Mouse (Mus musculus): ENCODE results near the gene Cstf1. TPM values are rescaled to one million over a fixed set of nuclear protein-coding genes. Genes with fewer than 3 reads are reported as not detected.

The Cstf1 gene
- polyA plus RNA-seq (2012; rRNA removed) (50.7 and 58.0 TPM in 2 replicates), polyA plus RNA-seq (2014; fragmentation: Nextera tagmentation; extraction: Ambion mirVana) (36.9 and 43.7 TPM in 2 replicates)

GRCm38 (mm10) chr2:172370411-172371223, at the start of gene Cstf1, which contains the start of gene Aurka:
Gene Cstf1, plus strand, starts transcription at chr2:172370681.
Gene Aurka, minus strand, starts transcription at chr2:172370535.
- Histone ChIP-seq H3K4me3 (replicated peaks; ENCODE audit: low read length) (peak within 1 kb of the TSS; percentile 78), H3K4me2 (replicated peaks; ENCODE audit: low read depth, low read length, severe bottlenecking) (peak within 1 kb of the TSS; percentile 79), H3K9me3 (ENCODE audit: control insufficient read depth, low read length) (no peaks in the 10 kb centered on the region), H3K36me3 (ENCODE audit: control insufficient read depth, insufficient read depth, low read length) (peaks cover 50% of the 10 kb centered on the region), H3K9ac (ENCODE audit: low read depth, low read length, severe bottlenecking) (peak within 1 kb of the TSS; percentile 86), H3K4me1 (ENCODE audit: control insufficient read depth, insufficient read depth, low read length) (peaks cover 25% of the 10 kb centered on the region), H3K27ac (replicated peaks; ENCODE audit: low read depth, low read length) (peak within 1 kb of the TSS; percentile 79), H3K27me3 (ENCODE audit: control insufficient read depth, insufficient read depth, low read length) (no peaks in the 10 kb centered on the region)
- DNase-seq (ENCODE audit: low spot score) (peak; percentile 97), ATAC-seq (ENCODE audit: low FRiP score, low read depth) (peak; percentile 99)
- under 1% methylated on average over 66 of the region's 66 CpGs for WGBS
- peak; percentile 81; the same call in 1 of the 2 replicates for TF ChIP-seq POLR2A (IDR thresholded peaks at IDR 0.05; ENCODE audit: borderline replicate concordance, extremely low read depth, insufficient read depth, insufficient read length)

DNA sequence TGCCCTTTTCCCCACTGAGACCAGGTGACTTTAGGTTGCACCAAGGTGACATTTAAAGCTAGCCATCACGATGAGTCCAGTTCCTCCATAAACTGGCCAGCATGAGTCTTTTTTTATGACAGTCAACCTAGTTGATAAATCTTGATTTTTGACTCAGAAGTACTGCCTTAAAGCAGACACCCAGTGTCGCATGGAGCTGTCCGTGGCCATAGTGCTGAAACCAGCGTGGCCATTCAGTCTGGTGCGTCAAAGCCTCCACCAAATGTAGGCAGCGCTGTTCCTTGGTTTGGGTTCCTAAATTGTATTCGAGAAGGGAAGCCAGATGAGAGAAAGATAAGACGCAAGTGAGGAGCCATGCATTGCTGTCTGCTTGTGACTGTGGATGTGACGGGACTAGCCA, 49.6 kb upstream of the Cstf1 start:
- no peak for TF ChIP-seq POLR2A (IDR thresholded peaks at IDR 0.05; ENCODE audit: borderline replicate concordance, extremely low read depth, insufficient read depth, insufficient read length)
- WGBS, result 13% methylated on average over 9 of the region's 9 CpGs
- peak; percentile 87 for DNase-seq (ENCODE audit: low spot score)

GRCm38 (mm10) chr2:172328248-172328647, 42.2 kb upstream of the Cstf1 start:
- Histone ChIP-seq H3K4me3 (replicated peaks; ENCODE audit: low read length) (no peak overlapping the region), H3K4me1 (ENCODE audit: control insufficient read depth, insufficient read depth, low read length) (no peaks in the 10 kb centered on the region)
- no peak for DNase-seq (ENCODE audit: low spot score)

More for the DNA sequence above, 49.6 kb upstream of the Cstf1 start:
- H3K27me3 ChIP-seq (ENCODE audit: control insufficient read depth, insufficient read depth, low read length), result no peaks in the 10 kb centered on the region
- H3K9me3 ChIP-seq (ENCODE audit: control insufficient read depth, low read length), result no peaks in the 10 kb centered on the region
- H3K4me3 ChIP-seq (replicated peaks; ENCODE audit: low read length), result no peak overlapping the region
- H3K4me2 ChIP-seq (replicated peaks; ENCODE audit: low read depth, low read length, severe bottlenecking), result no peak overlapping the region
- no peak for ATAC-seq (ENCODE audit: low FRiP score, low read depth)
- no peaks in the 10 kb centered on the region for H3K4me1 ChIP-seq (ENCODE audit: control insufficient read depth, insufficient read depth, low read length)
- H3K9ac ChIP-seq (ENCODE audit: low read depth, low read length, severe bottlenecking), result no peak overlapping the region
- H3K27ac ChIP-seq (replicated peaks; ENCODE audit: low read depth, low read length), result no peak overlapping the region
- H3K36me3 ChIP-seq (ENCODE audit: control insufficient read depth, insufficient read depth, low read length), result no peaks in the 10 kb centered on the region

GRCm38 (mm10) chr2:172329179-172329578, 41.3 kb upstream of the Cstf1 start:
- Histone ChIP-seq H3K27ac (replicated peaks; ENCODE audit: low read depth, low read length) (no peak overlapping the region), H3K27me3 (ENCODE audit: control insufficient read depth, insufficient read depth, low read length) (peaks cover 4% of the 10 kb centered on the region; the same call in 1 of the 2 replicates), H3K4me1 (ENCODE audit: control insufficient read depth, insufficient read depth, low read length) (no peaks in the 10 kb centered on the region), H3K36me3 (ENCODE audit: control insufficient read depth, insufficient read depth, low read length) (no peaks in the 10 kb centered on the region), H3K4me3 (replicated peaks; ENCODE audit: low read length) (no peak overlapping the region), H3K9me3 (ENCODE audit: control insufficient read depth, low read length) (no peaks in the 10 kb centered on the region), H3K4me2 (replicated peaks; ENCODE audit: low read depth, low read length, severe bottlenecking) (no peak overlapping the region), H3K9ac (ENCODE audit: low read depth, low read length, severe bottlenecking) (no peak overlapping the region)
- TF ChIP-seq POLR2A (IDR thresholded peaks at IDR 0.05; ENCODE audit: borderline replicate concordance, extremely low read depth, insufficient read depth, insufficient read length), result no peak
- DNase-seq (ENCODE audit: low spot score), result peak; percentile 41
- no peak for ATAC-seq (ENCODE audit: low FRiP score, low read depth)
- WGBS, result 5% methylated on average over 13 of the region's 13 CpGs

More at GRCm38 (mm10) chr2:172328248-172328647, 42.2 kb upstream of the Cstf1 start:
- Histone ChIP-seq H3K27me3 (ENCODE audit: control insufficient read depth, insufficient read depth, low read length) (peaks cover 4% of the 10 kb centered on the region; the same call in 1 of the 2 replicates), H3K4me2 (replicated peaks; ENCODE audit: low read depth, low read length, severe bottlenecking) (no peak overlapping the region), H3K9me3 (ENCODE audit: control insufficient read depth, low read length) (no peaks in the 10 kb centered on the region), H3K27ac (replicated peaks; ENCODE audit: low read depth, low read length) (no peak overlapping the region), H3K36me3 (ENCODE audit: control insufficient read depth, insufficient read depth, low read length) (no peaks in the 10 kb centered on the region), H3K9ac (ENCODE audit: low read depth, low read length, severe bottlenecking) (no peak overlapping the region)
- no peak for TF ChIP-seq POLR2A (IDR thresholded peaks at IDR 0.05; ENCODE audit: borderline replicate concordance, extremely low read depth, insufficient read depth, insufficient read length)
- WGBS, result 51% methylated on average over 8 of the region's 8 CpGs
- ATAC-seq (ENCODE audit: low FRiP score, low read depth), result no peak

DNA sequence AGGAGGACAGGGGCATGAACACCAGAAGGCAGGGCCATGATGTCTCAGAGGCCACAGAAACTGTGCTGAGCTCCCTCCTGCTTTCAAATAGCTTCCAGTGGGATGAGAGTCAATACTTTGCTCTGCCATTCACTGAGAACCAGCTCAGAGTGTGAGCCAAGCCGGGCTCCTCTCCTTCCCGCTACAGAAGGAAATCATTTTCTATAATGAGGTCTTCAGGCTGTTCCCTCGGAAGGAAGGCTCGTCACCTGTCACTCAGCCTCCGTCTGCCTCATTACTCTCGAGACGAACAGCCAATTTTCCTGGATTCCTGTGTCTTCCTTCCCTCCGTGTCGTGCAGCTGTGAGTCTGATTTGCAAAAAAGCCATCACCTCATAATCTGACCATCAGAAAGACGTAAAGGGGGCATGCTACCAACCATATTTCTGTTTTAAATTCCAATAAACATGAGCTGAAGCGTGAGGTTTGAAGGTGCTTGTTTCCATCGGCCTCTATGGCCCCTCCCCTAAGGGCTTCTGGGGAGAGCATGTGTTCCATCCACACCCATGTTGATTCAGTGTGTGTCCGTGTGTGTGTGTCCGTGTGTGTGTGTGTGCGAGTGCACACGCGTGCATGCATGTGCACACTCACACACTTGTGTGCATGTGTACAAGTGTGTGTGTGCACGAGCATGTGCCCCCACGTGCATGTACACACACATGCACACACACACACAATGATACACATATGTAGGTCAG, 32.1 kb upstream of the Cstf1 start:
- Histone ChIP-seq H3K36me3 (ENCODE audit: control insufficient read depth, insufficient read depth, low read length) (no peaks in the 10 kb centered on the region), H3K9me3 (ENCODE audit: control insufficient read depth, low read length) (no peaks in the 10 kb centered on the region), H3K4me3 (replicated peaks; ENCODE audit: low read length) (no peak overlapping the region), H3K27ac (replicated peaks; ENCODE audit: low read depth, low read length) (no peak overlapping the region), H3K4me1 (ENCODE audit: control insufficient read depth, insufficient read depth, low read length) (no peaks in the 10 kb centered on the region), H3K27me3 (ENCODE audit: control insufficient read depth, insufficient read depth, low read length) (no peaks in the 10 kb centered on the region), H3K4me2 (replicated peaks; ENCODE audit: low read depth, low read length, severe bottlenecking) (no peak overlapping the region), H3K9ac (ENCODE audit: low read depth, low read length, severe bottlenecking) (no peak overlapping the region)
- no peak for ATAC-seq (ENCODE audit: low FRiP score, low read depth)
- no peak for TF ChIP-seq POLR2A (IDR thresholded peaks at IDR 0.05; ENCODE audit: borderline replicate concordance, extremely low read depth, insufficient read depth, insufficient read length)
- DNase-seq (ENCODE audit: low spot score), result no peak
- 52% methylated on average over 19 of the region's 19 CpGs for WGBS

Measured in limb, embryonic 14.5 days (tissue).